27 mouse cellular contexts compared by ENCODE assay signal in the genomic region with DNA sequence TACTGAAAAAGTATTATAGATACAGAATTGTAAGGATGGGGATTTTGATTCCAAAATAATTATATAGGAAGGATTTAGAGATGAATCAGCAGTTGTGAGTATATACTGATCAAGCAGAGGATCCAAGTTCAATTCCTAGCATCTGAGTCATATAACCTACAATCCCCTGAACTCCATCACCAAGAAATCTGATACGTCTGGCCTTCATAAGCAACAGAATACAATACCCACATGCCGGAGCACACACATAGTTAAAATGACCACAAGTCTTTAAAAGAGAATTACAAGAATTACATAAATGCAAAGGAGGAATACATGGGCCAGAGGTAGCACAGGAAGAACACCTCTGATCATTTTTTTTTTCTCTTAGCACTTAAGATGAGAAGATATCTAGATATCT.
"Had no signal": no experiment of that assay in that cellular context is flagged by ENCODE, and none has a peak within 500 bp of the region (broad histone marks: within the 10 kb centered on the region; RNA-seq: fewer than 3 reads in every experiment).

No protein-coding gene starts in this region.

- H3K4me2 ChIP-seq: embryonic facial prominence, embryonic 12.5 days; embryonic facial prominence, embryonic 13.5 days; embryonic facial prominence, embryonic 15.5 days; forebrain, embryonic 12.5 days; forebrain, embryonic 13.5 days; forebrain, embryonic 15.5 days had no signal

- H3K27me3 ChIP-seq: embryonic facial prominence, embryonic 12.5 days; embryonic facial prominence, embryonic 13.5 days; embryonic facial prominence, embryonic 15.5 days; forebrain, embryonic 12.5 days; forebrain, embryonic 13.5 days; forebrain, embryonic 15.5 days had no signal

- ATAC-seq: forebrain, embryonic 13.5 days; forebrain, embryonic 14.5 days; forebrain, embryonic 15.5 days; forebrain, embryonic 16.5 days; forebrain, postnatal 0 days had no signal

- H3K4me3 ChIP-seq: embryonic facial prominence, embryonic 10.5 days; embryonic facial prominence, embryonic 12.5 days; embryonic facial prominence, embryonic 13.5 days; embryonic facial prominence, embryonic 15.5 days; erythroblast, embryonic 14.5 days; forebrain, embryonic 10.5 days; forebrain, embryonic 12.5 days; forebrain, embryonic 13.5 days; forebrain, embryonic 15.5 days; gastrocnemius, adult 2 months; heart, adult 2 months had no signal

- H3K9me3 ChIP-seq: embryonic facial prominence, embryonic 10.5 days; embryonic facial prominence, embryonic 12.5 days; embryonic facial prominence, embryonic 13.5 days; embryonic facial prominence, embryonic 15.5 days; forebrain, embryonic 10.5 days; forebrain, embryonic 12.5 days; forebrain, embryonic 13.5 days; forebrain, embryonic 15.5 days had no signal

- H3K36me3 ChIP-seq: embryonic facial prominence, embryonic 10.5 days; embryonic facial prominence, embryonic 12.5 days; embryonic facial prominence, embryonic 13.5 days; embryonic facial prominence, embryonic 15.5 days; forebrain, embryonic 10.5 days; forebrain, embryonic 12.5 days; forebrain, embryonic 15.5 days had no signal

- H3K4me1 ChIP-seq: embryonic facial prominence, embryonic 10.5 days; embryonic facial prominence, embryonic 12.5 days; embryonic facial prominence, embryonic 13.5 days; embryonic facial prominence, embryonic 15.5 days; forebrain, embryonic 10.5 days; forebrain, embryonic 12.5 days had no signal

- H3K27ac ChIP-seq: embryonic facial prominence, embryonic 10.5 days; embryonic facial prominence, embryonic 12.5 days; embryonic facial prominence, embryonic 13.5 days; embryonic facial prominence, embryonic 15.5 days; forebrain, embryonic 10.5 days; forebrain, embryonic 12.5 days; forebrain, embryonic 13.5 days; forebrain, embryonic 15.5 days; gastrocnemius, adult 2 months; heart, adult 2 months had no signal

- H3K9ac ChIP-seq: embryonic facial prominence, embryonic 12.5 days; embryonic facial prominence, embryonic 13.5 days; embryonic facial prominence, embryonic 15.5 days; forebrain, embryonic 12.5 days; forebrain, embryonic 13.5 days; forebrain, embryonic 15.5 days; forebrain, postnatal 0 days had no signal

- DNase-seq: cerebellum, adult 9-10 months; cerebellum, adult 9-11 months; cerebellum, postnatal 10 days; cerebellum, postnatal 14 days; cerebellum, postnatal 25 days; cerebellum, postnatal 36 days; embryo, embryonic 11 days; forebrain, postnatal 0 days; gastrocnemius, adult 2 months; gastrocnemius, postnatal 10 days; gastrocnemius, postnatal 14 days; gastrocnemius, postnatal 25 days; gastrocnemius, postnatal 36 days; heart, adult 11 months; heart, adult 18-20 months; heart, adult 2 months had no signal
